Mouse (Mus musculus) olfactory bulb, adult 2 months (tissue): ENCODE data around the gene Tigit. TPM values are rescaled to one million over a fixed set of nuclear protein-coding genes. Genes with fewer than 3 reads are reported as not detected.

ENCODE experiments used
- H3K27ac ChIP-seq: fragments of 200-500 bp; 2 replicates; pipeline ENCODE4 v1.5.1; 2012; ENCODE audit warnings: low read depth, low read length; ENCODE audit not compliant: insufficient read depth
- H3K4me1 ChIP-seq: fragments of 200-500 bp; 2 replicates; pipeline ENCODE4 v1.6.1; 2012; ENCODE audit warnings: low read length; ENCODE audit not compliant: control insufficient read depth, insufficient read depth
- H3K4me3 ChIP-seq: fragments of 200-500 bp; 2 replicates; pipeline ENCODE4 v1.5.1; 2012; ENCODE audit warnings: mild to moderate bottlenecking, low read depth, low read length, moderate library complexity; ENCODE audit not compliant: insufficient read depth
- CTCF ChIP-seq: fragments of 200-500 bp; IDR thresholded peaks from 2 replicates; pipeline ENCODE4 v1.5.1; 2012; ENCODE audit warnings: low read depth, mild to moderate bottlenecking, low read length, moderate library complexity; ENCODE audit not compliant: insufficient read depth
- POLR2A ChIP-seq: fragments of 200-500 bp; IDR thresholded peaks from 2 replicates; pipeline ENCODE4 v1.6.1; 2012; ENCODE audit warnings: mild to moderate bottlenecking, low read depth, low read length, moderate library complexity; ENCODE audit not compliant: insufficient read depth
- WGBS: fragments of 180-500 bp; shearing (Covaris S2); methylation state at CpG from one replicate; pipeline ENCODE4 v1.1.7; 2018; 5-methylcytosine and 5-hydroxymethylcytosine counted together
- polyA plus RNA-seq: library from polyadenylated mRNA; stranded (reverse); fragments of >200 nt; gene quantifications from 2 replicates; pipeline ENCODE4 v1.2.4, GENCODE M21; 2012; ENCODE audit warnings: low replicate concordance; ENCODE audit not compliant: missing spikeins, insufficient read depth, insufficient read length

Gene Tigit
- polyA plus RNA-seq, 1 experiment, result not detected

GRCm38 (mm10) chr16:43610375-43610774, 53.6 kb downstream of the Tigit start:
- Histone ChIP-seq H3K27ac (no peak overlapping the region), H3K4me1 (no peaks in the 10 kb centered on the region), H3K4me3 (no peak overlapping the region)
- TF ChIP-seq CTCF, result no peak
- TF ChIP-seq POLR2A, result no peak
- 97% methylated on average over 10 of the region's 10 CpGs for WGBS

- TF ChIP-seq CTCF (no peak), POLR2A (no peak)
- H3K4me1 ChIP-seq, result peaks cover 7% of the 10 kb centered on the region; the same call in 1 of the 2 replicates
These were observed 55.9 kb downstream of the Tigit start for GRCm38 (mm10) chr16:43608066-43608465.

GRCm38 (mm10) chr16:43607086-43607485, 56.9 kb downstream of the Tigit start:
- Histone ChIP-seq H3K4me3 (no peak overlapping the region), H3K4me1 (peaks cover 7% of the 10 kb centered on the region; the same call in 1 of the 2 replicates), H3K27ac (no peak overlapping the region)
- TF ChIP-seq POLR2A, result no peak
- TF ChIP-seq CTCF, result no peak

More at GRCm38 (mm10) chr16:43608066-43608465, 55.9 kb downstream of the Tigit start:
- Histone ChIP-seq H3K27ac (no peak overlapping the region), H3K4me3 (no peak overlapping the region)

DNA sequence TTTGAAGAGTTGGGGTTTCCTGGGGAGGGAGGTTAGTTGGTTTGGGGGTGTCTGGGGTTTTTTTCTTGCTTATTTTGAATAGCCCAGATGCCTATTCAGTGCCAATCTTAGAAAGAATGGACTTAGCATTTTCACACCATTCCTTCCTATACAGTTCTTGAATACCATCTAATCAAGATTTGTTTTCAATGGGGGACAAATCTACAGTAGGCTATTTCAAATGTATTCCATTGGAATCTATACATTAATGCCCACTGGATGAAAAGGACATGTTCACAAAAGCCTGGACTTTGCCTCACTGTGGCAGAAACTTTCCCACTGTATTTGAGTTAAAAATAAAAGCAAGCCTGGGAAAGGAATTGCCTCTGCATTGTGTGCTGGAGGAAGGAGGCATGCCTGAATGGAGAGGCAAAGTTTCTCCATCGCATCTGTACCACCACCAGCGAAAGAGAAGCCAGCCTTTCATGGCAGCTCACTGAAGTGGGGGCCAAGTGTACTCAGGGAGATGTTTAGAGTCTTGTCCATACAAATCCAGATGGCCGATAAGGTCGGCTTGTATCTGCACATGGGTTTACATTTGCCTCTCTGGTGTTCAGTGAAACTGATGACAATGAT, 59.4 kb downstream of the Tigit start:
- Histone ChIP-seq H3K27ac (no peak overlapping the region), H3K4me1 (peaks cover 7% of the 10 kb centered on the region; the same call in 1 of the 2 replicates), H3K4me3 (no peak overlapping the region)
- 39% methylated on average over 4 of the region's 4 CpGs for WGBS
- TF ChIP-seq POLR2A (no peak), CTCF (no peak)

- H3K4me1 ChIP-seq, result peaks cover 7% of the 10 kb centered on the region; the same call in 1 of the 2 replicates
- no peak overlapping the region for H3K4me3 ChIP-seq
- no peak overlapping the region for H3K27ac ChIP-seq
- 32% methylated on average over 9 of the region's 9 CpGs for WGBS
- TF ChIP-seq POLR2A, result no peak
- TF ChIP-seq CTCF, result no peak
These were observed 60.3 kb downstream of the Tigit start for GRCm38 (mm10) chr16:43603591-43604141.

GRCm38 (mm10) chr16:43602573-43602972, 61.4 kb downstream of the Tigit start:
- 76% methylated on average over 4 of the region's 4 CpGs for WGBS
- H3K4me1 ChIP-seq, result peaks cover 9% of the 10 kb centered on the region; the same call in 1 of the 2 replicates
- TF ChIP-seq POLR2A, result no peak
- no peak for TF ChIP-seq CTCF
- no peak overlapping the region for H3K27ac ChIP-seq
- no peak overlapping the region for H3K4me3 ChIP-seq

GRCm38 (mm10) chr16:43599707-43600106, 64.2 kb downstream of the Tigit start:
- Histone ChIP-seq H3K4me1 (peaks cover 10% of the 10 kb centered on the region; the same call in 1 of the 2 replicates), H3K27ac (no peak overlapping the region), H3K4me3 (no peak overlapping the region)
- TF ChIP-seq POLR2A (no peak), CTCF (no peak)
- 34% methylated on average over 2 of the region's 2 CpGs for WGBS

Other genes with a start within 250 kb of the Tigit start
- gene Drd3, start 89.9 kb upstream of the Tigit start, polyA plus RNA-seq, result not detected in 2 replicates
- not detected in 2 replicates for gene Ccdc191, start 225.7 kb upstream of the Tigit start, polyA plus RNA-seq